Mouse (Mus musculus): ENCODE measurements around the gene Dnase1l1. TPM values are rescaled to one million over a fixed set of nuclear protein-coding genes. Genes with fewer than 3 reads are reported as not detected.

Gene Dnase1l1
- polyA plus RNA-seq, 1 experiment from 2014 or later: 12.0 TPM

DNA sequence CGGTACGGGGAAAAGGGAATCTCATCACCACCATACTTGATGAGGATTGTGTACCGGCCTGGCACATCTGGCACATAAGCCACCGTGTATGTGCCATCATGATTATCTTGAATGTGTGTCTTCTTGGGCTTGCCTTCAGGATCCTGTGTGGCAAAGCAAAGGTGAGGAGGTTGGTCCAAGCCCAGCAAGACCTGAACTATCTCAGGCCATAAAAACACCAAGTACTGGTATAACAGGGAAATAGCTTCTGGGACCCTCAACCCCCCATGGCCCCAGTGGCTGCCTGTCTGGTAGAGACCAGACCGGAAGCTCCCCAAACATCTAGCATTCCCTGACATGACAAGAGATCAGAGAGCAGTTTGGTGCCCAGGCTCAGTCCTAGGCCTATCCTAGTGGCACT lies 48.9 kb downstream of the Dnase1l1 start:
- H3K27me3 ChIP-seq: no peaks in the 10 kb centered on the region
- H3K4me1 ChIP-seq: no peaks in the 10 kb centered on the region
- H3K9ac ChIP-seq: no peak overlapping the region
- no peak overlapping the region for H3K27ac ChIP-seq
- H3K36me3 ChIP-seq: peaks cover 96% of the 10 kb centered on the region
- no peak overlapping the region for H3K4me3 ChIP-seq
- no peaks in the 10 kb centered on the region for H3K9me3 ChIP-seq
- no peak for ATAC-seq (ENCODE audit: low FRiP score, low read depth)
- WGBS: 94% methylated on average over 5 of the region's 5 CpGs
- no peak overlapping the region for H3K4me2 ChIP-seq (replicated peaks)

DNA sequence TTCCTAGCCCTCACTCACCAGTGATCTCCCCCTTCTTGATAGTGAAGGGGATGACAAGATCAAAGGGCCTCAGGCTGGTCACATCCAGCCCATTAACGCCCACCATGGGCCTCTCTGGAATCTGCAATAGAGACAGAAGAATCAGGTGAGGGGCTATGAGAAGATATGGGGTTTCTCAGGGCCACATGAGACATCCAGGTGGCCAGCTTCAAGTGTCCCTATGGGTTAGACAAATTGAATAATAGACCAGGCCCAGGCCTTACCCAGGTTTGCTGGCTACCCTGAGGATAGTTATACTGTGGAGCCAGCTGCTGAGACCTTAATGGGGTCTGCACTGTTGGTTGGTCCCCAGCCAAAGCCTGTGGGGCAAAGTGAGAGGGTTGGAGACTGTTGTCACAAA lies 52.1 kb downstream of the Dnase1l1 start:
- Histone ChIP-seq H3K4me3 (no peak overlapping the region), H3K27me3 (no peaks in the 10 kb centered on the region), H3K4me2 (replicated peaks) (no peak overlapping the region), H3K27ac (no peak overlapping the region), H3K9me3 (no peaks in the 10 kb centered on the region), H3K36me3 (peaks cover 100% of the 10 kb centered on the region), H3K4me1 (no peaks in the 10 kb centered on the region), H3K9ac (no peak overlapping the region)
- no peak for ATAC-seq (ENCODE audit: low FRiP score, low read depth)
- WGBS: 67% methylated on average over 1 of the region's 1 CpGs

Small RNA genes within 50 kb of the gene (microRNA-seq; reads per million reads assigned to microRNA genes)
- gene Mir7091: not detected
- gene Mir7092: not detected

Other genes with a start within 250 kb of the Dnase1l1 start
- gene Opn1mw, start 154.9 kb downstream of the Dnase1l1 start, polyA plus RNA-seq (2015; fragmentation: Nextera tagmentation; extraction: Ambion mirVana): not detected in 2 replicates
- gene Mecp2, start 147.0 kb downstream of the Dnase1l1 start, polyA plus RNA-seq (2015; fragmentation: Nextera tagmentation; extraction: Ambion mirVana): 12.5 and 12.8 TPM in 2 replicates
- gene Tex28, start 114.5 kb downstream of the Dnase1l1 start, polyA plus RNA-seq (2015; fragmentation: Nextera tagmentation; extraction: Ambion mirVana): not detected in 2 replicates
- 0.05 TPM in 1 of 2 replicates, not detected in the other for gene Tktl1, start 105.1 kb downstream of the Dnase1l1 start, polyA plus RNA-seq (2015; fragmentation: Nextera tagmentation; extraction: Ambion mirVana)
- gene Flna, start 32.5 kb downstream of the Dnase1l1 start, polyA plus RNA-seq (2015; fragmentation: Nextera tagmentation; extraction: Ambion mirVana): 275 and 314 TPM in 2 replicates
- 26.7 and 27.8 TPM in 2 replicates for gene Emd, start 27.6 kb downstream of the Dnase1l1 start, polyA plus RNA-seq (2015; fragmentation: Nextera tagmentation; extraction: Ambion mirVana)
- 828 and 885 TPM in 2 replicates for gene Rpl10, start 11.5 kb downstream of the Dnase1l1 start, polyA plus RNA-seq (2015; fragmentation: Nextera tagmentation; extraction: Ambion mirVana)
- gene Taz, start 425 bp downstream of the Dnase1l1 start, polyA plus RNA-seq (2015; fragmentation: Nextera tagmentation; extraction: Ambion mirVana): 91.0 and 92.2 TPM in 2 replicates
- 127 and 128 TPM in 2 replicates for gene Atp6ap1, start 14.8 kb upstream of the Dnase1l1 start, polyA plus RNA-seq (2015; fragmentation: Nextera tagmentation; extraction: Ambion mirVana)
- 247 and 260 TPM in 2 replicates for gene Gdi1, start 22.7 kb upstream of the Dnase1l1 start, polyA plus RNA-seq (2015; fragmentation: Nextera tagmentation; extraction: Ambion mirVana)
- 73.5 and 76.5 TPM in 2 replicates for gene Fam50a, start 30.7 kb upstream of the Dnase1l1 start, polyA plus RNA-seq (2015; fragmentation: Nextera tagmentation; extraction: Ambion mirVana)
- gene Plxna3, start 46.7 kb upstream of the Dnase1l1 start, polyA plus RNA-seq (2015; fragmentation: Nextera tagmentation; extraction: Ambion mirVana): 21.2 and 25.3 TPM in 2 replicates
- gene Lage3, start 71.3 kb upstream of the Dnase1l1 start, polyA plus RNA-seq (2015; fragmentation: Nextera tagmentation; extraction: Ambion mirVana): 114 and 115 TPM in 2 replicates
- gene Ubl4a, start 90.9 kb upstream of the Dnase1l1 start, polyA plus RNA-seq (2015; fragmentation: Nextera tagmentation; extraction: Ambion mirVana): 62.2 and 68.2 TPM in 2 replicates
- gene Slc10a3, start 91.0 kb upstream of the Dnase1l1 start, polyA plus RNA-seq (2015; fragmentation: Nextera tagmentation; extraction: Ambion mirVana): 19.6 and 21.3 TPM in 2 replicates
- 42.3 and 43.5 TPM in 2 replicates for gene Fam3a, start 110.9 kb upstream of the Dnase1l1 start, polyA plus RNA-seq (2015; fragmentation: Nextera tagmentation; extraction: Ambion mirVana)
- 18.2 and 18.4 TPM in 2 replicates for gene Ikbkg, start 111.0 kb upstream of the Dnase1l1 start, polyA plus RNA-seq (2015; fragmentation: Nextera tagmentation; extraction: Ambion mirVana)
- 45.6 and 47.0 TPM in 2 replicates for gene G6pdx, start 146.9 kb upstream of the Dnase1l1 start, polyA plus RNA-seq (2015; fragmentation: Nextera tagmentation; extraction: Ambion mirVana)
- gene Gm6880, start 199.1 kb upstream of the Dnase1l1 start, polyA plus RNA-seq (2015; fragmentation: Nextera tagmentation; extraction: Ambion mirVana): 2.1 and 4.3 TPM in 2 replicates